Mouse (Mus musculus) kidney, adult 2 months (tissue): ENCODE measurements around the gene March10.

Experiments
- CTCF ChIP-seq: fragments of 200-500 bp; conservative IDR thresholded peaks from 2 replicates; pipeline ENCODE4 v1.5.1; 2011; ENCODE audit warnings: low read depth, mild to moderate bottlenecking, control low read depth, low read length, moderate library complexity, mixed read lengths; ENCODE audit not compliant: insufficient read depth, insufficient read length
- POLR2A ChIP-seq: fragments of 200-500 bp; IDR thresholded peaks from one replicate; pipeline ENCODE4 v1.6.1; 2011; ENCODE audit warnings: low read depth, low read length, control low read depth

GRCm38 (mm10) chr11:105364386-105365065 is 92.0 kb downstream of the March10 start:
- TF ChIP-seq POLR2A (no peak), CTCF (no peak)
